Mouse (Mus musculus) lung, postnatal 0 days (tissue): ENCODE data around the gene Eif1.

Experiments used
- CTCF ChIP-seq: IDR thresholded peaks from 2 replicates; pipeline ENCODE4 v1.5.1; 2016; ENCODE audit warnings: antibody characterized with exemption, mild to moderate bottlenecking
- EP300 ChIP-seq: IDR thresholded peaks from 2 replicates; pipeline ENCODE4 v1.6.1; 2016; ENCODE audit warnings: antibody characterized with exemption, mild to moderate bottlenecking, control low read depth

GRCm38 (mm10) chr11:100281596-100282544, 37.8 kb upstream of the Eif1 start:
- TF ChIP-seq CTCF = peak; percentile 96
- TF ChIP-seq EP300 = no peak
